Mouse (Mus musculus) forebrain, embryonic 10.5 days (tissue): ENCODE data around the gene Ush1g. TPM values are rescaled to one million over a fixed set of nuclear protein-coding genes. Genes with fewer than 3 reads are reported as not detected.
A peak's percentile ranks its signal among the peaks of the same experiment; 100 is the strongest.

Experiments used
- DNase-seq: peaks from one replicate; pipeline ENCODE4 v3.0.0-alpha.2; 2017; ENCODE audit warnings: low spot score; ENCODE audit errors: extremely low spot score
- H3K27ac ChIP-seq: fragments of 300-500 bp; sonication (generic); 2 replicates; pipeline ENCODE4 v1.5.1; 2016; ENCODE audit warnings: mild to moderate bottlenecking
- H3K27me3 ChIP-seq: fragments of 300-500 bp; sonication (generic); 2 replicates; pipeline ENCODE4 v1.6.1; 2016; ENCODE audit warnings: mild to moderate bottlenecking; ENCODE audit not compliant: poor library complexity, severe bottlenecking
- H3K36me3 ChIP-seq: fragments of 300-500 bp; sonication (generic); replicated peaks from 2 replicates; pipeline ENCODE4 v1.6.1; 2016; ENCODE audit warnings: mild to moderate bottlenecking, moderate library complexity
- H3K4me1 ChIP-seq: fragments of 300-500 bp; sonication (generic); 2 replicates; pipeline ENCODE4 v1.6.1; 2016
- H3K4me3 ChIP-seq: fragments of 300-500 bp; sonication (generic); 2 replicates; pipeline ENCODE4 v1.5.1; 2016; ENCODE audit warnings: mild to moderate bottlenecking, moderate library complexity
- H3K9me3 ChIP-seq: fragments of 300-500 bp; sonication (generic); 2 replicates; pipeline ENCODE4 v1.6.1; 2016; ENCODE audit warnings: mild to moderate bottlenecking, moderate library complexity
- WGBS: fragments of 180-500 bp; shearing (Covaris S2); methylation state at CpG from one replicate; pipeline ENCODE4 v1.1.7; 2016; 5-methylcytosine and 5-hydroxymethylcytosine counted together
- polyA plus RNA-seq: library from polyadenylated mRNA; unstranded; fragments of >200 nt; fragmentation: Nextera tagmentation; extraction: Ambion mirVana; gene quantifications from 2 replicates; pipeline ENCODE4 v1.2.1, GENCODE M21; 2016

Ush1g gene
- 0.05 TPM in 1 of 2 replicates, not detected in the other for polyA plus RNA-seq

- Histone ChIP-seq H3K9me3 (no peaks in the 10 kb centered on the region), H3K27me3 (peaks cover 96% of the 10 kb centered on the region)
- peak; percentile 87 for DNase-seq
Measured at GRCm38 (mm10) chr11:115321906-115322693, at the start of gene Ush1g. TSS of gene Ush1g (minus strand) at chr11:115322041.

GRCm38 (mm10) chr11:115371354-115371753, 49.5 kb upstream of the Ush1g start:
- 76% methylated on average over 8 of the region's 8 CpGs for WGBS
- H3K4me1 ChIP-seq = peaks cover 29% of the 10 kb centered on the region
- DNase-seq = no peak
- H3K27ac ChIP-seq = no peak overlapping the region
- no peak overlapping the region for H3K4me3 ChIP-seq
- H3K27me3 ChIP-seq = peaks cover 100% of the 10 kb centered on the region
- no peaks in the 10 kb centered on the region for H3K9me3 ChIP-seq
- H3K36me3 ChIP-seq = no peaks in the 10 kb centered on the region

More at GRCm38 (mm10) chr11:115321906-115322693, at the start of gene Ush1g:
- Histone ChIP-seq H3K4me3 (peak within 1 kb of the TSS; percentile 27), H3K36me3 (no peaks in the 10 kb centered on the region), H3K4me1 (peaks cover 46% of the 10 kb centered on the region), H3K27ac (no peak within 1 kb of the TSS)
- 4% methylated on average over 35 of the region's 35 CpGs for WGBS

GRCm38 (mm10) chr11:115370368-115370767, 48.5 kb upstream of the Ush1g start:
- no peak for DNase-seq
- H3K36me3 ChIP-seq = no peaks in the 10 kb centered on the region
- H3K4me1 ChIP-seq = peaks cover 37% of the 10 kb centered on the region
- H3K4me3 ChIP-seq = no peak overlapping the region
- no peaks in the 10 kb centered on the region for H3K9me3 ChIP-seq
- H3K27ac ChIP-seq = no peak overlapping the region
- WGBS = 66% methylated on average over 7 of the region's 7 CpGs
- H3K27me3 ChIP-seq = peaks cover 100% of the 10 kb centered on the region

- Histone ChIP-seq H3K4me1 (peaks cover 28% of the 10 kb centered on the region), H3K9me3 (no peaks in the 10 kb centered on the region), H3K27ac (peak within 1 kb of the TSS; percentile 82), H3K36me3 (no peaks in the 10 kb centered on the region), H3K4me3 (peak within 1 kb of the TSS; percentile 75), H3K27me3 (peaks cover 79% of the 10 kb centered on the region)
- under 1% methylated on average over 39 of the region's 39 CpGs for WGBS
- peak; percentile 79 for DNase-seq
Measured at GRCm38 (mm10) chr11:115367395-115367944, 45.6 kb upstream of the Ush1g start, which contains the start of gene Hid1. TSS of gene Hid1 (minus strand) at chr11:115367756.

GRCm38 (mm10) chr11:115366706-115367394, 45.0 kb upstream of the Ush1g start:
- peak overlapping the region; percentile 82 for H3K27ac ChIP-seq
- no peaks in the 10 kb centered on the region for H3K36me3 ChIP-seq
- under 1% methylated on average over 28 of the region's 28 CpGs for WGBS
- peaks cover 28% of the 10 kb centered on the region for H3K4me1 ChIP-seq
- H3K4me3 ChIP-seq = peak overlapping the region; percentile 75
- peak; percentile 40 for DNase-seq
- peaks cover 73% of the 10 kb centered on the region for H3K27me3 ChIP-seq
- no peaks in the 10 kb centered on the region for H3K9me3 ChIP-seq

- DNase-seq = no peak
- whole genome bisulfite sequencing = 39% methylated on average over 7 of the region's 7 CpGs
- Histone ChIP-seq H3K36me3 (no peaks in the 10 kb centered on the region), H3K4me3 (peak overlapping the region; percentile 75), H3K27me3 (peaks cover 66% of the 10 kb centered on the region), H3K9me3 (no peaks in the 10 kb centered on the region), H3K27ac (peak overlapping the region; percentile 82; the same call in 1 of the 2 replicates), H3K4me1 (peaks cover 28% of the 10 kb centered on the region)
Measured at GRCm38 (mm10) chr11:115366039-115366705, 44.3 kb upstream of the Ush1g start.

GRCm38 (mm10) chr11:115364136-115364535, 42.3 kb upstream of the Ush1g start:
- Histone ChIP-seq H3K4me3 (no peak overlapping the region), H3K4me1 (peaks cover 41% of the 10 kb centered on the region), H3K27me3 (peaks cover 53% of the 10 kb centered on the region), H3K36me3 (no peaks in the 10 kb centered on the region), H3K27ac (no peak overlapping the region), H3K9me3 (no peaks in the 10 kb centered on the region)
- 90% methylated on average over 3 of the region's 3 CpGs for WGBS
- no peak for DNase-seq

- WGBS = 64% methylated on average over 6 of the region's 6 CpGs
- DNase-seq = no peak
Measured at GRCm38 (mm10) chr11:115359726-115360125, 37.9 kb upstream of the Ush1g start.

GRCm38 (mm10) chr11:115359293-115359692, 37.5 kb upstream of the Ush1g start:
- Histone ChIP-seq H3K4me1 (peaks cover 39% of the 10 kb centered on the region), H3K27ac (peak overlapping the region; percentile 61), H3K27me3 (peaks cover 45% of the 10 kb centered on the region), H3K36me3 (peaks cover 4% of the 10 kb centered on the region; the same call in 1 of the 2 replicates), H3K4me3 (no peak overlapping the region), H3K9me3 (no peaks in the 10 kb centered on the region)
- DNase-seq = no peak
- 65% methylated on average over 3 of the region's 3 CpGs for WGBS

More at GRCm38 (mm10) chr11:115359726-115360125, 37.9 kb upstream of the Ush1g start:
- peak overlapping the region; percentile 61 for H3K27ac ChIP-seq
- peaks cover 35% of the 10 kb centered on the region for H3K4me1 ChIP-seq
- H3K4me3 ChIP-seq = no peak overlapping the region
- peaks cover 42% of the 10 kb centered on the region for H3K27me3 ChIP-seq
- no peaks in the 10 kb centered on the region for H3K9me3 ChIP-seq
- peaks cover 4% of the 10 kb centered on the region; the same call in 1 of the 2 replicates for H3K36me3 ChIP-seq

- Histone ChIP-seq H3K36me3 (peaks cover 4% of the 10 kb centered on the region; the same call in 1 of the 2 replicates), H3K27me3 (peaks cover 45% of the 10 kb centered on the region), H3K4me1 (peaks cover 39% of the 10 kb centered on the region), H3K4me3 (no peak overlapping the region), H3K9me3 (no peaks in the 10 kb centered on the region), H3K27ac (peak overlapping the region; percentile 74; the same call in 1 of the 2 replicates)
- DNase-seq = peak; percentile 68
- 21% methylated on average over 5 of the region's 5 CpGs for WGBS
Measured at GRCm38 (mm10) chr11:115358468-115358867, 36.6 kb upstream of the Ush1g start.

GRCm38 (mm10) chr11:115354183-115354582, 32.3 kb upstream of the Ush1g start:
- 11% methylated on average over 8 of the region's 8 CpGs for WGBS
- H3K4me1 ChIP-seq = peaks cover 28% of the 10 kb centered on the region
- H3K27ac ChIP-seq = no peak overlapping the region
- no peak overlapping the region for H3K4me3 ChIP-seq
- peaks cover 59% of the 10 kb centered on the region for H3K27me3 ChIP-seq
- peaks cover 15% of the 10 kb centered on the region for H3K36me3 ChIP-seq
- no peaks in the 10 kb centered on the region for H3K9me3 ChIP-seq
- peak; percentile 82 for DNase-seq

GRCm38 (mm10) chr11:115353375-115353774, 31.5 kb upstream of the Ush1g start:
- peaks cover 27% of the 10 kb centered on the region for H3K4me1 ChIP-seq
- H3K9me3 ChIP-seq = no peaks in the 10 kb centered on the region
- 88% methylated on average over 5 of the region's 5 CpGs for WGBS
- H3K27me3 ChIP-seq = peaks cover 53% of the 10 kb centered on the region
- no peak overlapping the region for H3K27ac ChIP-seq
- peaks cover 15% of the 10 kb centered on the region for H3K36me3 ChIP-seq
- no peak overlapping the region for H3K4me3 ChIP-seq
- no peak for DNase-seq
